Mouse (Mus musculus) olfactory bulb, adult 2 months (tissue): ENCODE data around the gene Hoxc4. TPM values are rescaled to one million over a fixed set of nuclear protein-coding genes. Genes with fewer than 3 reads are reported as not detected.

Experiments
- H3K27ac ChIP-seq: fragments of 200-500 bp; 2 replicates; pipeline ENCODE4 v1.5.1; 2012; ENCODE audit warnings: low read depth, low read length; ENCODE audit not compliant: insufficient read depth
- H3K4me1 ChIP-seq: fragments of 200-500 bp; 2 replicates; pipeline ENCODE4 v1.6.1; 2012; ENCODE audit warnings: low read length; ENCODE audit not compliant: control insufficient read depth, insufficient read depth
- H3K4me3 ChIP-seq: fragments of 200-500 bp; 2 replicates; pipeline ENCODE4 v1.5.1; 2012; ENCODE audit warnings: mild to moderate bottlenecking, low read depth, low read length, moderate library complexity; ENCODE audit not compliant: insufficient read depth
- CTCF ChIP-seq: fragments of 200-500 bp; IDR thresholded peaks from 2 replicates; pipeline ENCODE4 v1.5.1; 2012; ENCODE audit warnings: low read depth, mild to moderate bottlenecking, low read length, moderate library complexity; ENCODE audit not compliant: insufficient read depth
- POLR2A ChIP-seq: fragments of 200-500 bp; IDR thresholded peaks from 2 replicates; pipeline ENCODE4 v1.6.1; 2012; ENCODE audit warnings: mild to moderate bottlenecking, low read depth, low read length, moderate library complexity; ENCODE audit not compliant: insufficient read depth
- WGBS: fragments of 180-500 bp; shearing (Covaris S2); methylation state at CpG from one replicate; pipeline ENCODE4 v1.1.7; 2018; 5-methylcytosine and 5-hydroxymethylcytosine counted together
- polyA plus RNA-seq: library from polyadenylated mRNA; stranded (reverse); fragments of >200 nt; gene quantifications from 2 replicates; pipeline ENCODE4 v1.2.4, GENCODE M21; 2012; ENCODE audit warnings: low replicate concordance; ENCODE audit not compliant: missing spikeins, insufficient read depth, insufficient read length

Hoxc4 gene
- polyA plus RNA-seq, 1 experiment = not detected

GRCm38 (mm10) chr15:103039609-103040008 is 20.9 kb downstream of the Hoxc4 start:
- H3K4me1 ChIP-seq = no peaks in the 10 kb centered on the region
- 21% methylated on average over 3 of the region's 3 CpGs for WGBS
- no peak for TF ChIP-seq POLR2A
- TF ChIP-seq CTCF = no peak
- no peak overlapping the region for H3K4me3 ChIP-seq
- no peak overlapping the region for H3K27ac ChIP-seq

- TF ChIP-seq POLR2A (no peak), CTCF (no peak)
- Histone ChIP-seq H3K27ac (no peak overlapping the region), H3K4me3 (no peak overlapping the region)
These were observed 21.9 kb downstream of the Hoxc4 start for GRCm38 (mm10) chr15:103040601-103041000.

GRCm38 (mm10) chr15:103041613-103042012 is 22.9 kb downstream of the Hoxc4 start:
- H3K4me1 ChIP-seq = no peaks in the 10 kb centered on the region
- TF ChIP-seq CTCF = no peak
- TF ChIP-seq POLR2A = no peak
- no peak overlapping the region for H3K27ac ChIP-seq
- 11% methylated on average over 5 of the region's 5 CpGs for WGBS
- no peak overlapping the region for H3K4me3 ChIP-seq

More at GRCm38 (mm10) chr15:103040601-103041000, 21.9 kb downstream of the Hoxc4 start:
- 9% methylated on average over 12 of the region's 12 CpGs for WGBS
- no peaks in the 10 kb centered on the region for H3K4me1 ChIP-seq

- TF ChIP-seq CTCF (no peak), POLR2A (no peak)
- H3K4me1 ChIP-seq = no peaks in the 10 kb centered on the region
- no peak overlapping the region for H3K4me3 ChIP-seq
- H3K27ac ChIP-seq = no peak overlapping the region
- WGBS = 0% methylated on average over 1 of the region's 1 CpGs
These were observed 23.5 kb downstream of the Hoxc4 start for GRCm38 (mm10) chr15:103042209-103042608.

GRCm38 (mm10) chr15:103051670-103052069 is 32.9 kb downstream of the Hoxc4 start:
- Histone ChIP-seq H3K4me1 (no peaks in the 10 kb centered on the region), H3K27ac (no peak overlapping the region), H3K4me3 (no peak overlapping the region)
- TF ChIP-seq POLR2A (no peak), CTCF (no peak)
- 79% methylated on average over 2 of the region's 2 CpGs for WGBS

- H3K4me3 ChIP-seq = no peak overlapping the region
These were observed 34.5 kb downstream of the Hoxc4 start for GRCm38 (mm10) chr15:103053210-103053609.

GRCm38 (mm10) chr15:103056396-103056795 is 37.7 kb downstream of the Hoxc4 start:
- WGBS = 48% methylated on average over 2 of the region's 2 CpGs
- Histone ChIP-seq H3K4me3 (no peak overlapping the region), H3K4me1 (no peaks in the 10 kb centered on the region), H3K27ac (no peak overlapping the region)
- no peak for TF ChIP-seq CTCF
- no peak for TF ChIP-seq POLR2A

More at GRCm38 (mm10) chr15:103053210-103053609, 34.5 kb downstream of the Hoxc4 start:
- H3K27ac ChIP-seq = no peak overlapping the region
- TF ChIP-seq POLR2A (no peak), CTCF (no peak)
- H3K4me1 ChIP-seq = no peaks in the 10 kb centered on the region

GRCm38 (mm10) chr15:103058715-103059114 is 40.0 kb downstream of the Hoxc4 start:
- Histone ChIP-seq H3K4me3 (no peak overlapping the region), H3K4me1 (no peaks in the 10 kb centered on the region), H3K27ac (no peak overlapping the region)
- TF ChIP-seq CTCF (no peak), POLR2A (no peak)
- 8% methylated on average over 12 of the region's 12 CpGs for WGBS

GRCm38 (mm10) chr15:103059393-103059992 is 40.8 kb downstream of the Hoxc4 start:
- Histone ChIP-seq H3K27ac (no peak overlapping the region), H3K4me3 (no peak overlapping the region), H3K4me1 (no peaks in the 10 kb centered on the region)
- no peak for TF ChIP-seq POLR2A
- TF ChIP-seq CTCF = no peak
- WGBS = 4% methylated on average over 21 of the region's 21 CpGs

GRCm38 (mm10) chr15:103060021-103060340 is 41.2 kb downstream of the Hoxc4 start:
- no peak for TF ChIP-seq CTCF
- TF ChIP-seq POLR2A = no peak
- H3K4me1 ChIP-seq = no peaks in the 10 kb centered on the region
- no peak overlapping the region for H3K27ac ChIP-seq
- 14% methylated on average over 11 of the region's 11 CpGs for WGBS
- H3K4me3 ChIP-seq = no peak overlapping the region
